Mouse (Mus musculus): ENCODE measurements at regions not wholly inside any gene's neighbourhood (a gene's known extent, or its start where the extent isn't known, plus 50 kb on each side); places are given as distances from the start of the nearest gene placed in this dataset.

- 93% methylated on average over 1 of the region's 1 CpGs for WGBS
- no peak overlapping the region for H3K4me2 ChIP-seq (ENCODE audit: low read depth, low read length)
- H3K9ac ChIP-seq (replicated peaks; ENCODE audit: low read length): no peak overlapping the region
- ATAC-seq: no peak
- DNase-seq (ENCODE audit: low spot score): no peak
- no peaks in the 10 kb centered on the region for H3K36me3 ChIP-seq (ENCODE audit: insufficient read depth, low read length)
- no peak for TF ChIP-seq CTCF (IDR thresholded peaks at IDR 0.05; ENCODE audit: low read depth)
- H3K27me3 ChIP-seq (ENCODE audit: insufficient read depth, low read length): no peaks in the 10 kb centered on the region
- no peaks in the 10 kb centered on the region for H3K9me3 ChIP-seq (ENCODE audit: low read length)
- no peak overlapping the region for H3K4me3 ChIP-seq (ENCODE audit: low read length)
- no peak overlapping the region for H3K27ac ChIP-seq
- H3K4me1 ChIP-seq (ENCODE audit: insufficient read depth, low read length): no peaks in the 10 kb centered on the region
Observed at GRCm38 (mm10) chr3:62217335-62217734, 120.8 kb upstream of the Arhgef26 start.

GRCm38 (mm10) chr3:62227697-62228096 is 110.4 kb upstream of the Arhgef26 start:
- no peak for TF ChIP-seq CTCF (IDR thresholded peaks at IDR 0.05; ENCODE audit: low read depth)
- Histone ChIP-seq H3K27me3 (ENCODE audit: insufficient read depth, low read length) (no peaks in the 10 kb centered on the region), H3K4me1 (ENCODE audit: insufficient read depth, low read length) (no peaks in the 10 kb centered on the region), H3K4me2 (ENCODE audit: low read depth, low read length) (no peak overlapping the region), H3K9me3 (ENCODE audit: low read length) (no peaks in the 10 kb centered on the region), H3K4me3 (ENCODE audit: low read length) (no peak overlapping the region), H3K9ac (replicated peaks; ENCODE audit: low read length) (no peak overlapping the region), H3K27ac (no peak overlapping the region), H3K36me3 (ENCODE audit: insufficient read depth, low read length) (no peaks in the 10 kb centered on the region)
- 74% methylated on average over 2 of the region's 2 CpGs for WGBS
- ATAC-seq: no peak
- no peak for DNase-seq (ENCODE audit: low spot score)

GRCm38 (mm10) chr3:62228156-62228555 is 110.0 kb upstream of the Arhgef26 start:
- ATAC-seq (no peak), DNase-seq (ENCODE audit: low spot score) (no peak)
- 89% methylated on average over 3 of the region's 3 CpGs for WGBS
- Histone ChIP-seq H3K36me3 (ENCODE audit: insufficient read depth, low read length) (no peaks in the 10 kb centered on the region), H3K4me2 (ENCODE audit: low read depth, low read length) (no peak overlapping the region), H3K27ac (no peak overlapping the region), H3K4me1 (ENCODE audit: insufficient read depth, low read length) (no peaks in the 10 kb centered on the region), H3K9me3 (ENCODE audit: low read length) (no peaks in the 10 kb centered on the region), H3K4me3 (ENCODE audit: low read length) (no peak overlapping the region), H3K9ac (replicated peaks; ENCODE audit: low read length) (no peak overlapping the region), H3K27me3 (ENCODE audit: insufficient read depth, low read length) (no peaks in the 10 kb centered on the region)
- no peak for TF ChIP-seq CTCF (IDR thresholded peaks at IDR 0.05; ENCODE audit: low read depth)

DNA sequence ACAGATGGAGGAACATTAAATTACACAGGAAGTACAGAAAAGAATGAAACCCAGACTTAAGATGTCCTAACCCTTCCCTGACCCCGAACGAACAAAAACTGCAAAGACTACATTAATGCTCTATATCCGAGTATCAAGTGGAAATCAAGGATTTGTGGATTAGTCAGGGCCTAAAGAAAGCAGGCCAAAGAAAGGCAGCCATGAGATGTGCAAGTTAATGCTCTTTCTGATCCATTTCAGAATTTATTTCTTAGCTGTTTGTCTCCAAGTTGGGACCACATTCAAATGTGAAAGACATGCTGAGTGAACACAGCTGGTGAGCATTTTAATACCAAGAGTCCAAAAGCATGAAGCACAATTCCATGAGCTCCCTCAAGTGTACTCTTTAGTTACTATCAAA is 97.1 kb upstream of the Arhgef26 start:
- no peak overlapping the region for H3K4me2 ChIP-seq (ENCODE audit: low read depth, low read length)

GRCm38 (mm10) chr3:62271703-62272102 is 66.4 kb upstream of the Arhgef26 start:
- H3K4me2 ChIP-seq (ENCODE audit: low read depth, low read length): no peak overlapping the region
- H3K36me3 ChIP-seq (ENCODE audit: insufficient read depth, low read length): no peaks in the 10 kb centered on the region
- H3K9me3 ChIP-seq (ENCODE audit: low read length): no peaks in the 10 kb centered on the region
- DNase-seq (ENCODE audit: low spot score) (peak; percentile 59), ATAC-seq (peak; percentile 70; the same call in 1 of the 2 replicates)
- TF ChIP-seq CTCF (IDR thresholded peaks at IDR 0.05; ENCODE audit: low read depth): no peak
- H3K27me3 ChIP-seq (ENCODE audit: insufficient read depth, low read length): no peaks in the 10 kb centered on the region
- H3K4me3 ChIP-seq (ENCODE audit: low read length): no peak overlapping the region
- no peaks in the 10 kb centered on the region for H3K4me1 ChIP-seq (ENCODE audit: insufficient read depth, low read length)
- peak overlapping the region; percentile 51; the same call in 1 of the 2 replicates for H3K27ac ChIP-seq
- no peak overlapping the region for H3K9ac ChIP-seq (replicated peaks; ENCODE audit: low read length)
- WGBS: 33% methylated on average over 4 of the region's 4 CpGs

More for the DNA sequence above, 97.1 kb upstream of the Arhgef26 start:
- no peak for TF ChIP-seq CTCF (IDR thresholded peaks at IDR 0.05; ENCODE audit: low read depth)
- WGBS: 80% methylated on average over 3 of the region's 3 CpGs
- DNase-seq (ENCODE audit: low spot score) (no peak), ATAC-seq (no peak)
- Histone ChIP-seq H3K9ac (replicated peaks; ENCODE audit: low read length) (no peak overlapping the region), H3K4me3 (ENCODE audit: low read length) (no peak overlapping the region), H3K27ac (no peak overlapping the region), H3K36me3 (ENCODE audit: insufficient read depth, low read length) (no peaks in the 10 kb centered on the region), H3K27me3 (ENCODE audit: insufficient read depth, low read length) (no peaks in the 10 kb centered on the region), H3K9me3 (ENCODE audit: low read length) (no peaks in the 10 kb centered on the region), H3K4me1 (ENCODE audit: insufficient read depth, low read length) (no peaks in the 10 kb centered on the region)

DNA sequence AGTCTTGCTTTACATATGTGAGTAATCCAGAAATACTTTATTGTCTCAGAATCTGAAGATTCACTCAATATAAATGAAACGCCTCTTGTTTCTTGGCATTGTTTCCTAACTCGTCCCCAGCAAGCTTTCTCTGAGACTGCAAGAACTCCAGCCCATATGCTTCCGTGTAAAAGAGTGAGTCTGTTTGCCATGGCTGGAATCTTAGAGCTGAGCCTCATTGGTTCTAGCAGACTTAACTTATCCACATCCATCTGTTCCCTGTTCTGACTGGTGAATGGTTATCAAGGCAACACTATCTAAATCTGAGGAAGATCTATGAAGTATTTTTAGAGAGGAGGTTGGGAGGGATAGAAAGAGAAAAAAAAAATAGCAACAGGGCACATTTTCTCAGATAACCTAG is 59.9 kb upstream of the Arhgef26 start:
- Histone ChIP-seq H3K27ac (no peak overlapping the region), H3K4me1 (ENCODE audit: insufficient read depth, low read length) (no peaks in the 10 kb centered on the region), H3K27me3 (ENCODE audit: insufficient read depth, low read length) (no peaks in the 10 kb centered on the region), H3K4me2 (ENCODE audit: low read depth, low read length) (no peak overlapping the region), H3K9ac (replicated peaks; ENCODE audit: low read length) (no peak overlapping the region), H3K4me3 (ENCODE audit: low read length) (no peak overlapping the region), H3K9me3 (ENCODE audit: low read length) (no peaks in the 10 kb centered on the region), H3K36me3 (ENCODE audit: insufficient read depth, low read length) (no peaks in the 10 kb centered on the region)
- no peak for DNase-seq (ENCODE audit: low spot score)
- 61% methylated on average over 3 of the region's 3 CpGs for WGBS
- no peak for ATAC-seq
- no peak for TF ChIP-seq CTCF (IDR thresholded peaks at IDR 0.05; ENCODE audit: low read depth)

- ATAC-seq (no peak), DNase-seq (ENCODE audit: low spot score) (no peak)
- Histone ChIP-seq H3K4me3 (ENCODE audit: low read length) (no peak overlapping the region), H3K4me2 (ENCODE audit: low read depth, low read length) (no peak overlapping the region), H3K27me3 (ENCODE audit: insufficient read depth, low read length) (no peaks in the 10 kb centered on the region), H3K36me3 (ENCODE audit: insufficient read depth, low read length) (no peaks in the 10 kb centered on the region), H3K27ac (no peak overlapping the region), H3K9me3 (ENCODE audit: low read length) (no peaks in the 10 kb centered on the region), H3K4me1 (ENCODE audit: insufficient read depth, low read length) (no peaks in the 10 kb centered on the region), H3K9ac (replicated peaks; ENCODE audit: low read length) (no peak overlapping the region)
- 87% methylated on average over 2 of the region's 2 CpGs for WGBS
- TF ChIP-seq CTCF (IDR thresholded peaks at IDR 0.05; ENCODE audit: low read depth): no peak
Observed at GRCm38 (mm10) chr3:62280960-62281359, 57.2 kb upstream of the Arhgef26 start.

Data from hindbrain, postnatal 0 days (tissue).